Mouse (Mus musculus) spleen, adult 12 weeks (tissue): ENCODE measurements at regions not wholly inside any gene's neighbourhood (a gene's known extent, or its start where the extent isn't known, plus 50 kb on each side); places are given as distances from the start of the nearest gene placed in this dataset.

Experiments used
- DNase-seq: peaks from one replicate; pipeline ENCODE4 v3.0.0; 2022; ENCODE audit warnings: low spot score

DNA sequence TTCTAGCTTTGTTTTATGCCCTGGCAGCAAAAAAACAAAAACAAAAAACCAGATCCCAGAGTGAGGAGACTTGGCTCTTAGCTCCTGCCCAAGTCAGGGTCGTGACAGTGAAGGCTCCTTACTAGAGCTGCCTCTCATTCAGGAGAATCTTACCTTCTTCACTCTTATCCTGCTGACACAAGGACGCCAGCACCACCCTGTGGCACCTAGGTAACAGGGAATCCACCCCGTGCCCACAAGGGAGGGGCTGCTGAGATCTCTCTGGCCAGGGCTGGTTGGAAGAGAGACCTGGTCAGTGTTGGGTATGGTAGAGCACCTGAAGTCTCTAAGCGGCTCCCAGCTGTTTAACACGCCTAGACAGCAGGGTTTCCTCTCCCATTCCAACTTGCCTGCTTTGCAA lies 139.3 kb downstream of the Cyp26a1 start:
- no peak for DNase-seq
